Mouse (Mus musculus) lung, postnatal 0 days (tissue): ENCODE results near the gene 3110082I17Rik. TPM values are rescaled to one million over a fixed set of nuclear protein-coding genes. Genes with fewer than 3 reads are reported as not detected.

Experiments used
- ATAC-seq: fragments of 200-750 bp; cut with Nextera tagmentation; 2 replicates; pipeline ENCODE4 v1.8.0; 2017; ENCODE audit warnings: moderate library complexity
- DNase-seq: peaks from one replicate; pipeline ENCODE4 v3.0.0-alpha.2; 2016; ENCODE audit warnings: low spot score
- H3K27ac ChIP-seq: fragments of 300-500 bp; sonication (generic); 2 replicates; pipeline ENCODE4 v1.5.1; 2014; ENCODE audit warnings: antibody characterized with exemption, mild to moderate bottlenecking, low read length, mixed read lengths
- H3K27me3 ChIP-seq: fragments of 300-500 bp; sonication (generic); replicated peaks from 2 replicates; pipeline ENCODE4 v1.6.1; 2014; ENCODE audit warnings: low read length, mixed read lengths; ENCODE audit not compliant: insufficient read depth
- H3K36me3 ChIP-seq: fragments of 300-500 bp; sonication (generic); 2 replicates; pipeline ENCODE4 v1.6.1; 2014; ENCODE audit warnings: low read length, mixed read lengths; ENCODE audit not compliant: insufficient read depth
- H3K4me1 ChIP-seq: fragments of 300-500 bp; sonication (generic); 2 replicates; pipeline ENCODE4 v1.6.1; 2014; ENCODE audit warnings: antibody characterized with exemption, low read depth, low read length, mixed read lengths; ENCODE audit not compliant: insufficient read depth
- H3K4me2 ChIP-seq: fragments of 300-500 bp; sonication (generic); replicated peaks from 2 replicates; pipeline ENCODE4 v1.6.1; 2014; ENCODE audit warnings: low read depth, mild to moderate bottlenecking, low read length, moderate library complexity, mixed read lengths
- H3K4me3 ChIP-seq: fragments of 300-500 bp; sonication (generic); 2 replicates; pipeline ENCODE4 v1.5.1; 2014; ENCODE audit warnings: low read depth, low read length
- H3K9ac ChIP-seq: fragments of 300-500 bp; sonication (generic); replicated peaks from 2 replicates; pipeline ENCODE4 v1.6.1; 2014; ENCODE audit warnings: low read depth, mild to moderate bottlenecking
- H3K9me3 ChIP-seq: fragments of 300-500 bp; sonication (generic); 2 replicates; pipeline ENCODE4 v1.6.1; 2016; ENCODE audit warnings: low read length, mixed read lengths
- CTCF ChIP-seq: IDR thresholded peaks from 2 replicates; pipeline ENCODE4 v1.5.1; 2016; ENCODE audit warnings: antibody characterized with exemption, mild to moderate bottlenecking
- EP300 ChIP-seq: IDR thresholded peaks from 2 replicates; pipeline ENCODE4 v1.6.1; 2016; ENCODE audit warnings: antibody characterized with exemption, mild to moderate bottlenecking, control low read depth
- WGBS: fragments of 180-500 bp; shearing (Covaris S2); extraction: QIAGEN DNeasy Blood & Tissue Kit; methylation state at CpG from one replicate; pipeline ENCODE4 v1.1.7; 2014; 5-methylcytosine and 5-hydroxymethylcytosine counted together
- polyA plus RNA-seq: library from polyadenylated mRNA; unstranded; fragments of >200 nt; fragmentation: Nextera tagmentation; extraction: Ambion mirVana; gene quantifications from 2 replicates; pipeline ENCODE4 v1.2.1, GENCODE M21; 2015

Gene 3110082I17Rik
- polyA plus RNA-seq, 1 experiment from 2014 or later = 16.1 TPM

- Histone ChIP-seq H3K4me1 (no peaks in the 10 kb centered on the region), H3K4me2 (no peak overlapping the region), H3K36me3 (no peaks in the 10 kb centered on the region), H3K9ac (no peak overlapping the region), H3K4me3 (no peak overlapping the region), H3K27me3 (no peaks in the 10 kb centered on the region), H3K9me3 (no peaks in the 10 kb centered on the region), H3K27ac (no peak overlapping the region)
- DNase-seq = no peak
- no peak for ATAC-seq
- WGBS = 92% methylated on average over 6 of the region's 6 CpGs
- TF ChIP-seq CTCF (no peak), EP300 (no peak)
These were observed 49.2 kb downstream of the 3110082I17Rik start for GRCm38 (mm10) chr5:139411117-139411516.

- DNase-seq = no peak
- ATAC-seq = no peak
- H3K9me3 ChIP-seq = no peaks in the 10 kb centered on the region
- H3K27ac ChIP-seq = no peak overlapping the region
- no peaks in the 10 kb centered on the region for H3K36me3 ChIP-seq
- 86% methylated on average over 4 of the region's 4 CpGs for WGBS
- H3K4me2 ChIP-seq = no peak overlapping the region
- no peaks in the 10 kb centered on the region for H3K27me3 ChIP-seq
- no peak overlapping the region for H3K9ac ChIP-seq
- H3K4me3 ChIP-seq = no peak overlapping the region
- no peaks in the 10 kb centered on the region for H3K4me1 ChIP-seq
- TF ChIP-seq CTCF (no peak), EP300 (no peak)
These were observed 50.3 kb downstream of the 3110082I17Rik start for GRCm38 (mm10) chr5:139410056-139410455.

DNA sequence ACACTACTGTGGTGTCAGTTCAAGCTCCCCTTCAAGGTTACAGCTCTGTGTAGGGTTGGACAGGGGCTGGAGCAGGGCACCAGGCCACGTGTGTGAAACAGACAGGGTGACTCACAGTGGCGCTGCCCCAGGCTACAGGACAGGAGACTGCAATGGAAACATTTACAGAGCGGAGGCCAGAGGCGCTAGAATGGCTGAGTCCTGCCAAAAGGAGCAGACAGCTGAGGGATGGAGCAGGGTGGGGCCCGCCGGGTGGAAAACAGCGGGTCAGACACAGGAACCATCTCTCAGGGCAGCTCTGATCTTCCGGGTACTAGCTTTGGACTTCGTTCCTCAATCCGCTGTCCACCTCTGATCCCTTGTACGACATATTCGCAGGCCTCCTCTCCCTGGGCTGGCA is 50.9 kb downstream of the 3110082I17Rik start:
- peak; percentile 34 for TF ChIP-seq CTCF
- peak; percentile 46; the same call in 1 of the 2 replicates for TF ChIP-seq EP300
- Histone ChIP-seq H3K4me3 (no peak overlapping the region), H3K36me3 (no peaks in the 10 kb centered on the region), H3K4me2 (no peak overlapping the region), H3K27ac (no peak overlapping the region), H3K4me1 (no peaks in the 10 kb centered on the region), H3K9me3 (no peaks in the 10 kb centered on the region), H3K9ac (no peak overlapping the region), H3K27me3 (no peaks in the 10 kb centered on the region)
- DNase-seq (peak; percentile 90), ATAC-seq (peak; percentile 82)
- WGBS = 53% methylated on average over 12 of the region's 12 CpGs

- peak; percentile 64 for DNase-seq
- 0 out of 2 replicates have a peak overlapping the region, but pooled peaks have one; percentile 5 for H3K4me2 ChIP-seq
- peak; percentile 16; the same call in 1 of the 2 replicates for ATAC-seq
- H3K27ac ChIP-seq = peak overlapping the region; percentile 33; the same call in 1 of the 2 replicates
- H3K36me3 ChIP-seq = no peaks in the 10 kb centered on the region
- no peaks in the 10 kb centered on the region for H3K27me3 ChIP-seq
- 65% methylated on average over 7 of the region's 7 CpGs for WGBS
- H3K4me3 ChIP-seq = no peak overlapping the region
- TF ChIP-seq CTCF = no peak; the same call in 1 of the 2 replicates
- TF ChIP-seq EP300 = no peak
- no peaks in the 10 kb centered on the region for H3K9me3 ChIP-seq
- H3K4me1 ChIP-seq = no peaks in the 10 kb centered on the region
- H3K9ac ChIP-seq = no peak overlapping the region
These were observed 51.8 kb downstream of the 3110082I17Rik start for GRCm38 (mm10) chr5:139408511-139408910.

GRCm38 (mm10) chr5:139407121-139407885 is 53.0 kb downstream of the 3110082I17Rik start:
- no peaks in the 10 kb centered on the region for H3K36me3 ChIP-seq
- H3K27ac ChIP-seq = peak overlapping the region; percentile 33; the same call in 1 of the 2 replicates
- no peak overlapping the region for H3K4me3 ChIP-seq
- TF ChIP-seq EP300 (no peak), CTCF (0 out of 2 replicates have a peak, but pooled peaks have one; percentile 6)
- H3K4me2 ChIP-seq = no peak overlapping the region
- no peaks in the 10 kb centered on the region for H3K27me3 ChIP-seq
- H3K9ac ChIP-seq = no peak overlapping the region
- WGBS = 80% methylated on average over 12 of the region's 14 CpGs
- H3K9me3 ChIP-seq = no peaks in the 10 kb centered on the region
- DNase-seq (no peak), ATAC-seq (no peak)
- no peaks in the 10 kb centered on the region for H3K4me1 ChIP-seq

DNA sequence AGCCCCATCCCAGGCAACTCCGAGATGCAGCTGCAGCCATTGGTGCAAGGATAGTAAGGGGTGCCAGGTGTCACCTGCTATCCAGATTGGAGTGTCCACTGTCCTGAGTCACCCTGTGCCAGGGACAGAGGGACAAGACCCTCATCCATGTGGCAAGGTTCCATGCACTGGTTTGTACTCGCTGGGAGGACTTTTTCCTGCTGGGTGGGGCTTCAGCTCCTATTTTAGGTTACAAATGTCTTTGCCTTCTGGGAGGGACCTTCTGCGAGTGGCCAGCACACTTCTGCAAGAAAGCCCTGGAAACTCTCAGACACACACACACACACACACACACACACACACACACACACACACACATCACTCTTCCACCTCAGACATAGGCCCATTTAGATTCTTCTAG is 54.4 kb downstream of the 3110082I17Rik start:
- H3K36me3 ChIP-seq = no peaks in the 10 kb centered on the region
- 48% methylated on average over 3 of the region's 3 CpGs for WGBS
- H3K27ac ChIP-seq = no peak overlapping the region
- H3K4me1 ChIP-seq = no peaks in the 10 kb centered on the region
- H3K27me3 ChIP-seq = no peaks in the 10 kb centered on the region
- no peak overlapping the region for H3K4me3 ChIP-seq
- DNase-seq (no peak), ATAC-seq (no peak)
- TF ChIP-seq CTCF (no peak), EP300 (no peak)
- H3K9me3 ChIP-seq = no peaks in the 10 kb centered on the region
- no peak overlapping the region for H3K4me2 ChIP-seq
- H3K9ac ChIP-seq = no peak overlapping the region
